Mouse (Mus musculus) kidney, postnatal 0 days (tissue): ENCODE measurements around the gene Pde6c. TPM values are rescaled to one million over a fixed set of nuclear protein-coding genes. Genes with fewer than 3 reads are reported as not detected.

ENCODE experiments used
- ATAC-seq: fragments of 200-750 bp; cut with Nextera tagmentation; replicated peaks from 2 replicates; pipeline ENCODE4 v1.8.0; 2017; ENCODE audit warnings: low read depth, moderate number of reproducible peaks, moderate TSS enrichment, moderate library complexity; ENCODE audit not compliant: low FRiP score
- DNase-seq: peaks from one replicate; pipeline ENCODE4 v3.0.0-alpha.2; 2016; ENCODE audit warnings: low spot score
- H3K27ac ChIP-seq: fragments of 300-500 bp; sonication (generic); 2 replicates; pipeline ENCODE4 v1.5.1; 2014; ENCODE audit warnings: mild to moderate bottlenecking
- H3K27me3 ChIP-seq: fragments of 300-500 bp; sonication (generic); 2 replicates; pipeline ENCODE4 v1.6.1; 2014; ENCODE audit warnings: low read length, mixed read lengths; ENCODE audit not compliant: insufficient read depth
- H3K36me3 ChIP-seq: fragments of 300-500 bp; sonication (generic); 2 replicates; pipeline ENCODE4 v1.6.1; 2014; ENCODE audit warnings: low read length, mixed read lengths; ENCODE audit not compliant: insufficient read depth
- H3K4me1 ChIP-seq: fragments of 300-500 bp; sonication (generic); replicated peaks from 2 replicates; pipeline ENCODE4 v1.6.1; 2014; ENCODE audit warnings: antibody characterized with exemption, low read length, mixed read lengths; ENCODE audit not compliant: insufficient read depth
- H3K4me2 ChIP-seq: fragments of 300-500 bp; sonication (generic); 2 replicates; pipeline ENCODE4 v1.6.1; 2014; ENCODE audit warnings: mild to moderate bottlenecking, low read length, moderate library complexity, mixed read lengths
- H3K4me3 ChIP-seq: fragments of 300-500 bp; sonication (generic); replicated peaks from 2 replicates; pipeline ENCODE4 v1.5.1; 2014; ENCODE audit warnings: low read depth, low read length
- H3K9ac ChIP-seq: fragments of 300-500 bp; sonication (generic); 2 replicates; pipeline ENCODE4 v1.6.1; 2014; ENCODE audit warnings: low read depth, low read length
- H3K9me3 ChIP-seq: fragments of 300-500 bp; sonication (generic); replicated peaks from 2 replicates; pipeline ENCODE4 v1.6.1; 2016; ENCODE audit warnings: low read length, inconsistent platforms, mixed read lengths
- CTCF ChIP-seq: IDR thresholded peaks from 2 replicates; pipeline ENCODE4 v1.5.1; 2016; ENCODE audit warnings: antibody characterized with exemption, low read depth, mild to moderate bottlenecking, moderate library complexity
- WGBS: fragments of 180-500 bp; shearing (Covaris S2); extraction: QIAGEN DNeasy Blood & Tissue Kit; methylation state at CpG from one replicate; pipeline ENCODE4 v1.1.7; 2014; 5-methylcytosine and 5-hydroxymethylcytosine counted together
- polyA plus RNA-seq: library from polyadenylated mRNA; unstranded; fragments of >200 nt; fragmentation: Nextera tagmentation; extraction: Ambion mirVana; gene quantifications from 2 replicates; pipeline ENCODE4 v1.2.1, GENCODE M21; 2015

The Pde6c gene
- polyA plus RNA-seq, 1 experiment from 2014 or later, result 0.16 TPM

GRCm38 (mm10) chr19:38133986-38134385, 1.4 kb downstream of the Pde6c start:
- no peak for TF ChIP-seq CTCF
- no peak overlapping the region for H3K27ac ChIP-seq
- no peaks in the 10 kb centered on the region for H3K4me1 ChIP-seq
- no peak overlapping the region for H3K4me2 ChIP-seq
- no peak overlapping the region for H3K9ac ChIP-seq
- H3K27me3 ChIP-seq, result no peaks in the 10 kb centered on the region
- peak; percentile 63; the same call in 1 of the 2 replicates for ATAC-seq
- no peaks in the 10 kb centered on the region for H3K36me3 ChIP-seq
- 58% methylated on average over 11 of the region's 11 CpGs for WGBS
- no peaks in the 10 kb centered on the region for H3K9me3 ChIP-seq
- no peak for DNase-seq
- no peak overlapping the region for H3K4me3 ChIP-seq

GRCm38 (mm10) chr19:38134806-38135205, 2.2 kb downstream of the Pde6c start:
- no peaks in the 10 kb centered on the region for H3K36me3 ChIP-seq
- H3K9me3 ChIP-seq, result no peaks in the 10 kb centered on the region
- H3K4me1 ChIP-seq, result no peaks in the 10 kb centered on the region
- 90% methylated on average over 6 of the region's 6 CpGs for WGBS
- no peak overlapping the region for H3K4me3 ChIP-seq
- no peak overlapping the region for H3K4me2 ChIP-seq
- no peak for DNase-seq
- no peak for ATAC-seq
- TF ChIP-seq CTCF, result no peak
- no peaks in the 10 kb centered on the region for H3K27me3 ChIP-seq
- H3K9ac ChIP-seq, result no peak overlapping the region
- no peak overlapping the region for H3K27ac ChIP-seq

- DNase-seq, result no peak
- no peaks in the 10 kb centered on the region; the same call in 1 of the 2 replicates for H3K27me3 ChIP-seq
- H3K4me1 ChIP-seq, result no peaks in the 10 kb centered on the region
- no peak overlapping the region for H3K4me3 ChIP-seq
- H3K27ac ChIP-seq, result no peak overlapping the region
- WGBS, result 76% methylated on average over 4 of the region's 4 CpGs
- H3K4me2 ChIP-seq, result no peak overlapping the region
- H3K9ac ChIP-seq, result no peak overlapping the region
- no peak for ATAC-seq
- H3K9me3 ChIP-seq, result no peaks in the 10 kb centered on the region
- H3K36me3 ChIP-seq, result no peaks in the 10 kb centered on the region
- no peak for TF ChIP-seq CTCF
Observed at GRCm38 (mm10) chr19:38143540-38144271, 11.1 kb downstream of the Pde6c start.

- H3K27ac ChIP-seq, result no peak overlapping the region
- no peaks in the 10 kb centered on the region for H3K36me3 ChIP-seq
- ATAC-seq (no peak), DNase-seq (no peak)
- no peak overlapping the region for H3K4me2 ChIP-seq
- WGBS, result 98% methylated on average over 1 of the region's 1 CpGs
- H3K27me3 ChIP-seq, result no peaks in the 10 kb centered on the region
- H3K4me3 ChIP-seq, result no peak overlapping the region
- H3K9me3 ChIP-seq, result no peaks in the 10 kb centered on the region
- no peak for TF ChIP-seq CTCF
- no peaks in the 10 kb centered on the region for H3K4me1 ChIP-seq
- no peak overlapping the region for H3K9ac ChIP-seq
Observed at GRCm38 (mm10) chr19:38156243-38156642, 23.7 kb downstream of the Pde6c start.

GRCm38 (mm10) chr19:38161648-38162354, 29.2 kb downstream of the Pde6c start:
- Histone ChIP-seq H3K36me3 (no peaks in the 10 kb centered on the region), H3K9me3 (no peaks in the 10 kb centered on the region), H3K4me2 (no peak overlapping the region), H3K4me3 (no peak overlapping the region), H3K27ac (no peak overlapping the region), H3K27me3 (no peaks in the 10 kb centered on the region), H3K9ac (no peak overlapping the region), H3K4me1 (no peaks in the 10 kb centered on the region)
- 87% methylated on average over 21 of the region's 21 CpGs for WGBS
- no peak for ATAC-seq
- no peak for TF ChIP-seq CTCF
- no peak for DNase-seq

GRCm38 (mm10) chr19:38164633-38165032, 32.1 kb downstream of the Pde6c start:
- Histone ChIP-seq H3K9ac (no peak overlapping the region), H3K4me3 (no peak overlapping the region), H3K4me1 (no peaks in the 10 kb centered on the region), H3K4me2 (no peak overlapping the region), H3K27ac (no peak overlapping the region), H3K36me3 (no peaks in the 10 kb centered on the region), H3K9me3 (no peaks in the 10 kb centered on the region), H3K27me3 (no peaks in the 10 kb centered on the region)
- TF ChIP-seq CTCF, result no peak
- WGBS, result 37% methylated on average over 2 of the region's 2 CpGs
- ATAC-seq (no peak), DNase-seq (no peak)
